Mouse (Mus musculus) cerebellum, postnatal 4 days (tissue): ENCODE measurements around the gene Dag1.
A peak's percentile ranks its signal among the peaks of the same experiment; 100 is the strongest.
"Not testable (repeated sequence)": the region's sequence is repeated elsewhere in the genome, so short reads cannot be mapped to it uniquely, and the experiment has no call there.

Experiments
- DNase-seq, 2 experiments: peaks; one replicate each; pipeline ENCODE4 v3.0.0; 2022; ENCODE audit warnings: low spot score in 2 of 2, mixed read lengths in 1 of 2

Gene Dag1

GRCm38 (mm10) chr9:108274476-108275330, 10.9 kb upstream of the Dag1 start:
- DNase-seq = no peak

GRCm38 (mm10) chr9:108273485-108273884, 9.7 kb upstream of the Dag1 start:
- DNase-seq = no peak

GRCm38 (mm10) chr9:108272691-108273090, 8.9 kb upstream of the Dag1 start:
- no peak for DNase-seq

GRCm38 (mm10) chr9:108271941-108272340, 8.2 kb upstream of the Dag1 start:
- DNase-seq = no peak

GRCm38 (mm10) chr9:108268701-108269100, 4.9 kb upstream of the Dag1 start:
- DNase-seq = not testable (repeated sequence)

GRCm38 (mm10) chr9:108267691-108268090, 3.9 kb upstream of the Dag1 start:
- no peak for DNase-seq

- DNase-seq = no peak
These were observed 2.6 kb upstream of the Dag1 start for GRCm38 (mm10) chr9:108266261-108266935.

GRCm38 (mm10) chr9:108264191-108264921, 598 bp upstream of the Dag1 start:
- peak in 1 of 2 experiments; percentile 21 for DNase-seq

- peak in 1 of 2 experiments; percentile 42 for DNase-seq
These were observed 552 bp downstream of the Dag1 start for GRCm38 (mm10) chr9:108263131-108263681.

GRCm38 (mm10) chr9:108262494-108263049, 1.2 kb downstream of the Dag1 start:
- DNase-seq = no peak

- no peak for DNase-seq
These were observed 1.9 kb downstream of the Dag1 start for GRCm38 (mm10) chr9:108261865-108262264.

- no peak for DNase-seq
These were observed 3.2 kb downstream of the Dag1 start for GRCm38 (mm10) chr9:108260526-108260925.

- no peak for DNase-seq
These were observed 11.0 kb downstream of the Dag1 start for GRCm38 (mm10) chr9:108252766-108253165.

- DNase-seq = no peak
These were observed 11.9 kb downstream of the Dag1 start for GRCm38 (mm10) chr9:108251877-108252276.

GRCm38 (mm10) chr9:108248957-108249356, 14.8 kb downstream of the Dag1 start:
- DNase-seq = no peak

- no peak for DNase-seq
These were observed 18.8 kb downstream of the Dag1 start for GRCm38 (mm10) chr9:108244984-108245383.

GRCm38 (mm10) chr9:108244540-108244939, 19.2 kb downstream of the Dag1 start:
- no peak for DNase-seq

GRCm38 (mm10) chr9:108239951-108240350, 23.8 kb downstream of the Dag1 start:
- DNase-seq = no peak

- DNase-seq = no peak
These were observed 24.9 kb downstream of the Dag1 start for GRCm38 (mm10) chr9:108238831-108239230.

- no peak for DNase-seq
These were observed 25.4 kb downstream of the Dag1 start for GRCm38 (mm10) chr9:108238402-108238801.

- no peak for DNase-seq
These were observed 29.1 kb downstream of the Dag1 start for GRCm38 (mm10) chr9:108234682-108235081.

- DNase-seq = no peak
These were observed 30.9 kb downstream of the Dag1 start for GRCm38 (mm10) chr9:108232908-108233307.
